Mouse (Mus musculus): ENCODE data around the gene Dock3.

DNA sequence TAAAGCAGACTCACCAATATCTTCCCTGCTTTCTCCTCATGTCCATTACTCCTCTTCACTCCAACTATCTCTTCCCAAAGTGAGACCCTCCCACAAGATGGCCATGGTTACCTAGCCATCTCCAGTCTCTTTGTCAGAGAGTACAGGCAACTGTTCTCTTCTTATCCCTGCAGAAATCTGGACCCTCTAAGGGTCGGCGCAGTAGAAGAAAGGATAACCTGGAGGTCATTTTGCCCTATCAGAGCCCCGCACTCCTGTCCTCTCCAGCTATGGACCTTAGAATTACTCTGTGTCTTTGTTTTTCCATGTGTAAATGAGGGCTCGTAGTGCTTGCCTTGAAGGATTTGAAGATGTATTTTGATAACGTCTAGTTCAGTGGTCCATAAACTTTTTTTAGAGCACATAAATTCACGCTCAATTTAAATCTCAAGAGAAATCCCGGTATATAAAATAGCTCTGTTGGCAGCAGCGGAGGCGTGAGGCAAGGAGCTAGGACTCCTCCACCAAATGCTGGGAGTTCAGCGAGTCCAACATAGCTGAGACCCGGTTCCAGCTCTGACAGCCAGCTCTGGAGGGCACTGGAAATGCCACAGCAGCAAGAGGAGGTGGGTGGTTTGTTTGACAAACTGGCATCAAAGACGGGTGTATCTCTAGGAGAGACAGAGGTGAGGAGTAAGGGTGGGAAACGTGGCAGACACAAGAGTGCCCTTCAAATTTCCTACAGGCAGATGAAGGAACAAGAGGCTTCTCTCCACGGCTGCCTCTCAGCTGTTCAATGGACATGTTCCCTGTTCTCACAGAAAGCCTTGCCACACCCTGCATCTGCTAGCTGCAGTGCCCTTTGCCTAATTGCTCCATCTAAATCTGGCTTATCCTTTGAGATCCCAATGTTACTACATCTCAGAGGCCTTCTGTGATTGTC lies 19.0 kb upstream of the Dock3 start:
- TF ChIP-seq CTCF (conservative IDR thresholded peaks at IDR 0.05; ENCODE audit: low read length) (no peak), NANOG (IDR thresholded peaks at IDR 0.05; ENCODE audit: borderline replicate concordance, low read length) (no peak)

All from E14TG2a.4 (cell line).